Mouse (Mus musculus) gastrocnemius, postnatal 14 days (tissue): ENCODE data around the gene B4galnt4. TPM values are rescaled to one million over a fixed set of nuclear protein-coding genes. Genes with fewer than 3 reads are reported as not detected.

Experiments used
- DNase-seq: peaks from one replicate; pipeline ENCODE4 v3.0.0; 2021; ENCODE audit warnings: mixed read lengths
- intact Hi-C: fragments of 180-260 bp; cut with DNase I; formaldehyde crosslinking; loops from one replicate; pipeline ENCODE4 v1.15.1; 2025; ENCODE audit warnings: low total_unique reads
- total RNA-seq, 2 experiments: library from RNA; stranded (reverse); gene quantifications; 2 replicates each; pipeline ENCODE4 v1.2.3; 2021

B4galnt4 gene
- total RNA-seq, 2 experiments from 2014 or later: 0.23 TPM; not detected in 1

GRCm38 (mm10) chr7:141040867-141041606 lies 19.9 kb upstream of the B4galnt4 start:
- no peak for DNase-seq
- intact Hi-C loops: no loop called here

GRCm38 (mm10) chr7:141041661-141042060 lies 19.2 kb upstream of the B4galnt4 start:
- DNase-seq: peak; percentile 86
- intact Hi-C loops: no loop called here

GRCm38 (mm10) chr7:141042539-141042938 lies 18.4 kb upstream of the B4galnt4 start:
- intact Hi-C loops: no loop called here
- DNase-seq: no peak

- intact Hi-C loops: loop anchor here (5.0 kb wide), 2 partner anchors 40 to 85 kb away; no protein-coding TSS in a partner anchor
- DNase-seq: no peak
Measured at GRCm38 (mm10) chr7:141046931-141047580, 13.8 kb upstream of the B4galnt4 start.

GRCm38 (mm10) chr7:141047581-141048225 lies 13.2 kb upstream of the B4galnt4 start:
- intact Hi-C loops: loop anchor here (2.0 to 5.0 kb wide), 3 partner anchors 40 to 137 kb away; no protein-coding TSS in a partner anchor

GRCm38 (mm10) chr7:141048226-141049218 lies 12.4 kb upstream of the B4galnt4 start:
- peak; percentile 92 for DNase-seq
- intact Hi-C loops: loop anchor here (2.0 to 5.0 kb wide), 3 partner anchors 41 to 138 kb away; no protein-coding TSS in a partner anchor

More at GRCm38 (mm10) chr7:141047581-141048225, 13.2 kb upstream of the B4galnt4 start:
- DNase-seq: peak; percentile 87

GRCm38 (mm10) chr7:141049326-141049725 lies 11.6 kb upstream of the B4galnt4 start:
- intact Hi-C loops: loop anchor here (2.0 to 5.0 kb wide), 3 partner anchors 42 to 139 kb away; no protein-coding TSS in a partner anchor

GRCm38 (mm10) chr7:141051060-141051685 lies 9.7 kb upstream of the B4galnt4 start:
- intact Hi-C loops: loop anchor here (5.0 kb wide), 1 partner anchor 209 kb away; no protein-coding TSS in a partner anchor
- DNase-seq: no peak

More at GRCm38 (mm10) chr7:141049326-141049725, 11.6 kb upstream of the B4galnt4 start:
- no peak for DNase-seq

GRCm38 (mm10) chr7:141052016-141052415 lies 8.9 kb upstream of the B4galnt4 start:
- intact Hi-C loops: loop anchor here (5.0 kb wide), 1 partner anchor 210 kb away; no protein-coding TSS in a partner anchor
- no peak for DNase-seq

GRCm38 (mm10) chr7:141052421-141052820 lies 8.5 kb upstream of the B4galnt4 start:
- intact Hi-C loops: loop anchor here (5.0 kb wide), 1 partner anchor 210 kb away; no protein-coding TSS in a partner anchor
- no peak for DNase-seq

- no peak for DNase-seq
- intact Hi-C loops: no loop called here
Measured at GRCm38 (mm10) chr7:141055785-141056184, 5.1 kb upstream of the B4galnt4 start.

GRCm38 (mm10) chr7:141056976-141057375 lies 3.9 kb upstream of the B4galnt4 start:
- intact Hi-C loops: no loop called here
- DNase-seq: no peak

GRCm38 (mm10) chr7:141057541-141057940 lies 3.4 kb upstream of the B4galnt4 start:
- no peak for DNase-seq
- intact Hi-C loops: no loop called here

GRCm38 (mm10) chr7:141058601-141059341 lies 2.1 kb upstream of the B4galnt4 start:
- DNase-seq: no peak
- intact Hi-C loops: no loop called here

- intact Hi-C loops: no loop called here
- no peak for DNase-seq
Measured at GRCm38 (mm10) chr7:141059929-141060328, 975 bp upstream of the B4galnt4 start.

- DNase-seq: no peak
- intact Hi-C loops: no loop called here
Measured at GRCm38 (mm10) chr7:141061269-141061692, 377 bp downstream of the B4galnt4 start.

- intact Hi-C loops: no loop called here
- no peak for DNase-seq
Measured at GRCm38 (mm10) chr7:141062525-141062924, 1.6 kb downstream of the B4galnt4 start.

GRCm38 (mm10) chr7:141063353-141063752 lies 2.4 kb downstream of the B4galnt4 start:
- intact Hi-C loops: no loop called here
- DNase-seq: no peak
